Mouse (Mus musculus): ENCODE measurements around the gene Ror1. TPM values are rescaled to one million over a fixed set of nuclear protein-coding genes. Genes with fewer than 3 reads are reported as not detected.

The Ror1 gene
- polyA plus RNA-seq, 1 experiment, result 0.06 TPM

DNA sequence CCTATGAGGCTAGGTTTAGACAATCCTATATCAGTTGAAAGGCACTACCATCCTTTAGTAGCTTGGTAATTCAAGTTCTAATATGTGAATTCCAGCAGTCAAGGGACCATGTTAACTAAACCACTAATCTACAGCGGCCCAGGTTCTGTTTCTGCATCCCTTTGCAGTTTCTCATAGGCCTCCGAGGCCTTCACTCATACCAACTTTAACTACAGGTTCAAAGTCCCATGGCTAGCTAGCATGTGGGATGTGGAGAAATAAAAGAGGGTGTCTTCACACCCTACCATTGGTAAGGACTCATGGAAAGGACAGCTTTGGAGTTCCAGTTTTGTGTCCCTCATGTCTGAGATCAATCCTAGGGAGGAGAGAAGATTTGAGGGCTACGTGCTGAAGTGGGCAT is 60.1 kb downstream of the Ror1 start:
- Histone ChIP-seq H3K27me3 (ENCODE audit: control insufficient read depth, insufficient read depth, insufficient read length) (no peaks in the 10 kb centered on the region), H3ac (ENCODE audit: control insufficient read depth, insufficient read length) (no peak overlapping the region), H3K36me3 (ENCODE audit: control insufficient read depth, insufficient read depth) (no peaks in the 10 kb centered on the region), H3K79me2 (ENCODE audit: control insufficient read depth, insufficient read depth) (no peaks in the 10 kb centered on the region), H3K4me3 (no peak overlapping the region), H3K4me2 (ENCODE audit: low read depth) (no peak overlapping the region)
- no peak for TF ChIP-seq POLR2AphosphoS2 (IDR thresholded peaks at IDR 0.05; ENCODE audit: insufficient read length, low read depth)
- no peak for TF ChIP-seq MAX (IDR thresholded peaks at IDR 0.05; ENCODE audit: low read depth)
- TF ChIP-seq REST (IDR thresholded peaks at IDR 0.05; ENCODE audit: insufficient read depth, insufficient read length), result no peak
- no peak for TF ChIP-seq TCF3 (IDR thresholded peaks at IDR 0.05; ENCODE audit: insufficient read length, low read depth)
- TF ChIP-seq E2F4 (IDR thresholded peaks at IDR 0.05; ENCODE audit: insufficient read depth), result no peak
- TF ChIP-seq SRF (IDR thresholded peaks at IDR 0.05; ENCODE audit: control insufficient read depth, insufficient read length, low read depth), result no peak
- TF ChIP-seq MYOG (IDR thresholded peaks at IDR 0.05; ENCODE audit: control insufficient read depth in 1 of 3, insufficient read depth in 1 of 3, insufficient read length in 2 of 3, low read depth in 2 of 3), result no peak
- TF ChIP-seq USF1 (IDR thresholded peaks at IDR 0.05; ENCODE audit: low read depth), result no peak
- no peak for TF ChIP-seq MYOD1 (IDR thresholded peaks at IDR 0.05; ENCODE audit: control insufficient read depth in 1 of 3, insufficient read length in 2 of 3, low read depth in 2 of 3)
- TF ChIP-seq CEBPB (IDR thresholded peaks at IDR 0.05; ENCODE audit: insufficient read depth, poor library complexity, severe bottlenecking), result no peak
- no peak for TF ChIP-seq POLR2A (IDR thresholded peaks at IDR 0.05; ENCODE audit: insufficient read length, low read depth)
- TF ChIP-seq TCF12 (IDR thresholded peaks at IDR 0.05; ENCODE audit: insufficient read depth, poor library complexity, severe bottlenecking), result no peak

GRCm38 (mm10) chr4:100158401-100158800 is 62.8 kb downstream of the Ror1 start:
- H3ac ChIP-seq (ENCODE audit: control insufficient read depth, insufficient read length), result no peak overlapping the region
- H3K4me2 ChIP-seq (ENCODE audit: low read depth), result no peak overlapping the region
- H3K79me2 ChIP-seq (ENCODE audit: control insufficient read depth, insufficient read depth), result no peaks in the 10 kb centered on the region
- TF ChIP-seq TCF12 (IDR thresholded peaks at IDR 0.05; ENCODE audit: insufficient read depth, poor library complexity, severe bottlenecking), result no peak
- no peak for TF ChIP-seq MAX (IDR thresholded peaks at IDR 0.05; ENCODE audit: low read depth)
- no peak for TF ChIP-seq USF1 (IDR thresholded peaks at IDR 0.05; ENCODE audit: low read depth)
- no peak for TF ChIP-seq POLR2AphosphoS2 (IDR thresholded peaks at IDR 0.05; ENCODE audit: insufficient read length, low read depth)
- no peak for TF ChIP-seq E2F4 (IDR thresholded peaks at IDR 0.05; ENCODE audit: insufficient read depth)
- TF ChIP-seq MYOG (IDR thresholded peaks at IDR 0.05; ENCODE audit: control insufficient read depth in 1 of 3, insufficient read depth in 1 of 3, insufficient read length in 2 of 3, low read depth in 2 of 3), result no peak
- TF ChIP-seq MYOD1 (IDR thresholded peaks at IDR 0.05; ENCODE audit: control insufficient read depth in 1 of 3, insufficient read length in 2 of 3, low read depth in 2 of 3), result no peak
- no peak for TF ChIP-seq REST (IDR thresholded peaks at IDR 0.05; ENCODE audit: insufficient read depth, insufficient read length)
- no peak for TF ChIP-seq SRF (IDR thresholded peaks at IDR 0.05; ENCODE audit: control insufficient read depth, insufficient read length, low read depth)
- no peak overlapping the region for H3K4me3 ChIP-seq
- H3K27me3 ChIP-seq (ENCODE audit: control insufficient read depth, insufficient read depth, insufficient read length), result no peaks in the 10 kb centered on the region
- no peaks in the 10 kb centered on the region for H3K36me3 ChIP-seq (ENCODE audit: control insufficient read depth, insufficient read depth)

- no peaks in the 10 kb centered on the region for H3K79me2 ChIP-seq (ENCODE audit: control insufficient read depth, insufficient read depth)
- H3K4me3 ChIP-seq, result no peak overlapping the region
- H3K36me3 ChIP-seq (ENCODE audit: control insufficient read depth, insufficient read depth), result no peaks in the 10 kb centered on the region
- no peak overlapping the region for H3ac ChIP-seq (ENCODE audit: control insufficient read depth, insufficient read length)
- H3K27me3 ChIP-seq (ENCODE audit: control insufficient read depth, insufficient read depth, insufficient read length), result no peaks in the 10 kb centered on the region
- TF ChIP-seq CEBPB (IDR thresholded peaks at IDR 0.05; ENCODE audit: insufficient read depth, poor library complexity, severe bottlenecking) (no peak), TCF12 (IDR thresholded peaks at IDR 0.05; ENCODE audit: insufficient read depth, poor library complexity, severe bottlenecking) (no peak), POLR2A (IDR thresholded peaks at IDR 0.05; ENCODE audit: insufficient read length, low read depth) (no peak), USF1 (IDR thresholded peaks at IDR 0.05; ENCODE audit: low read depth) (no peak), REST (IDR thresholded peaks at IDR 0.05; ENCODE audit: insufficient read depth, insufficient read length) (no peak), SRF (IDR thresholded peaks at IDR 0.05; ENCODE audit: control insufficient read depth, insufficient read length, low read depth) (no peak), E2F4 (IDR thresholded peaks at IDR 0.05; ENCODE audit: insufficient read depth) (no peak)
- no peak overlapping the region for H3K4me2 ChIP-seq (ENCODE audit: low read depth)
Observed at GRCm38 (mm10) chr4:100160156-100160555, 64.6 kb downstream of the Ror1 start.

- no peaks in the 10 kb centered on the region for H3K79me2 ChIP-seq (ENCODE audit: control insufficient read depth, insufficient read depth)
- H3K36me3 ChIP-seq (ENCODE audit: control insufficient read depth, insufficient read depth), result no peaks in the 10 kb centered on the region
- TF ChIP-seq MYOG (IDR thresholded peaks at IDR 0.05; ENCODE audit: control insufficient read depth in 1 of 3, insufficient read depth in 1 of 3, insufficient read length in 2 of 3, low read depth in 2 of 3), result no peak
- TF ChIP-seq MYOD1 (IDR thresholded peaks at IDR 0.05; ENCODE audit: control insufficient read depth in 1 of 3, insufficient read length in 2 of 3, low read depth in 2 of 3), result no peak
- TF ChIP-seq POLR2A (IDR thresholded peaks at IDR 0.05; ENCODE audit: insufficient read length, low read depth), result no peak
Observed at GRCm38 (mm10) chr4:100165790-100166189, 70.2 kb downstream of the Ror1 start.

GRCm38 (mm10) chr4:100166871-100167270 is 71.3 kb downstream of the Ror1 start:
- Histone ChIP-seq H3K4me3 (no peak overlapping the region), H3ac (ENCODE audit: control insufficient read depth, insufficient read length) (no peak overlapping the region), H3K36me3 (ENCODE audit: control insufficient read depth, insufficient read depth) (no peaks in the 10 kb centered on the region), H3K79me2 (ENCODE audit: control insufficient read depth, insufficient read depth) (no peaks in the 10 kb centered on the region), H3K4me2 (ENCODE audit: low read depth) (no peak overlapping the region), H3K27me3 (ENCODE audit: control insufficient read depth, insufficient read depth, insufficient read length) (no peaks in the 10 kb centered on the region)
- TF ChIP-seq CEBPB (IDR thresholded peaks at IDR 0.05; ENCODE audit: insufficient read depth, poor library complexity, severe bottlenecking), result no peak
- TF ChIP-seq MYOG (IDR thresholded peaks at IDR 0.05; ENCODE audit: control insufficient read depth in 1 of 3, insufficient read depth in 1 of 3, insufficient read length in 2 of 3, low read depth in 2 of 3), result no peak
- no peak for TF ChIP-seq MYOD1 (IDR thresholded peaks at IDR 0.05; ENCODE audit: control insufficient read depth in 1 of 3, insufficient read length in 2 of 3, low read depth in 2 of 3)
- TF ChIP-seq TCF12 (IDR thresholded peaks at IDR 0.05; ENCODE audit: insufficient read depth, poor library complexity, severe bottlenecking), result no peak
- TF ChIP-seq REST (IDR thresholded peaks at IDR 0.05; ENCODE audit: insufficient read depth, insufficient read length), result no peak
- TF ChIP-seq USF1 (IDR thresholded peaks at IDR 0.05; ENCODE audit: low read depth), result no peak
- no peak for TF ChIP-seq E2F4 (IDR thresholded peaks at IDR 0.05; ENCODE audit: insufficient read depth)
- no peak for TF ChIP-seq POLR2AphosphoS2 (IDR thresholded peaks at IDR 0.05; ENCODE audit: insufficient read length, low read depth)
- no peak for TF ChIP-seq MAX (IDR thresholded peaks at IDR 0.05; ENCODE audit: low read depth)
- TF ChIP-seq SRF (IDR thresholded peaks at IDR 0.05; ENCODE audit: control insufficient read depth, insufficient read length, low read depth), result no peak
- no peak for TF ChIP-seq POLR2A (IDR thresholded peaks at IDR 0.05; ENCODE audit: insufficient read length, low read depth)

More at GRCm38 (mm10) chr4:100165790-100166189, 70.2 kb downstream of the Ror1 start:
- no peak overlapping the region for H3ac ChIP-seq (ENCODE audit: control insufficient read depth, insufficient read length)
- no peak overlapping the region for H3K4me2 ChIP-seq (ENCODE audit: low read depth)
- no peaks in the 10 kb centered on the region for H3K27me3 ChIP-seq (ENCODE audit: control insufficient read depth, insufficient read depth, insufficient read length)
- H3K4me3 ChIP-seq, result no peak overlapping the region
